Mouse (Mus musculus) monocyte, adult 5-6 weeks (primary cell): ENCODE data around the gene Ccr6. TPM values are rescaled to one million over a fixed set of nuclear protein-coding genes. Genes with fewer than 3 reads are reported as not detected.

Experiments used
- ATAC-seq: fragments of 153-309, 156-312 bp; replicated peaks from 2 replicates; pipeline ENCODE4 v1.8.0; 2017; ENCODE audit warnings: mild to moderate bottlenecking; ENCODE audit not compliant: low TSS enrichment, insufficient number of reproducible peaks, severe bottlenecking, poor library complexity, low FRiP score
- total RNA-seq: library from RNA; stranded (forward); fragments of 200-1000, 200-491, 200-594 nt; gene quantifications from 3 replicates; pipeline ENCODE4 v1.2.3, GENCODE M21; 2017

The Ccr6 gene
- total RNA-seq, 1 experiment from 2014 or later = 8.5 TPM

DNA sequence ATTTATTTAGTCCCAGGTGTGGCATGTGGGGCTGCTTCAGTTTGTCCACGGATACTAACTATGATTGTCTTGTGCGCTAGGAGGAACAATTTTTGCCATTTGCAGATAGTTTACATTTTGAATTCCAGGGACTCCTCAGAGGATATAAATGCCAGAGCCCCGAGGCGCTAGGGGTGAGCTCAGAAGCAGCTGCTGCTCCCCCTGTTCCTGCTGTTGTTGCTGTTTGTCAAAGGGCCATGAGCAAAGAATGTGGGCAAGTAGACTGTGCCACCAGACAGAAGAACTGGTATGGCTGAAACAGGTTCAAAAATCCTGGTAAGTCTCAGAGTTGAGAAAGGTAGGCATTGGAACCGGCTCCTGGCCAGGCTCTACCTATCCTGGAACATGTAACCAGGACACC is 67.8 kb downstream of the Ccr6 start:
- ATAC-seq = no peak

DNA sequence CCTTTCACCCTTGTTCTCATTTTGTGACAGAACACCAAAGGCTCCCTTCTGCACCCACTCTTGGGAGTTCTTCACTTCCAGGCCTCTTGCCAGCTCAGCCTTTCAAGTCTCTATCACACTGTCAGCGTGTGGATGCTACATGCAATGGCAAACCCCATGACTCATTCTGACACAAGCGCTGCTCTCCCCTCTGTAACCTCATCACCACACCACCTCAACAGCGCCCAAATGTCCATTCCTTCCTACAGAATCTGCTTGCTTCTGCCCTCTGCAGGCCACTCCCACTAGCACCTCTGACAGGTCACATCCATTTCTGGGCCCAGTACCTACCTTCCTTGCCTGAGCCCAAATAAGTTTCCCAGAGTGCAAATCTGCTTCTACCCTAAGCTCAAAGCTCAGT is 70.0 kb downstream of the Ccr6 start:
- ATAC-seq = no peak

Other genes with a start within 250 kb of the Ccr6 start
- gene Gm49673, start 88.3 kb upstream of the Ccr6 start, total RNA-seq = 4.2 to 5.7 TPM in 2 of 3 replicates, not detected in the other
- 48.3 to 53.4 TPM (median 53.2 TPM) in 3 replicates for gene Rnaset2a, start 87.9 kb upstream of the Ccr6 start, total RNA-seq
- gene Fgfr1op, start 70.5 kb upstream of the Ccr6 start, total RNA-seq = 22.4 to 37.0 TPM (median 25.6 TPM) in 3 replicates
- gene Mpc1, start 46.9 kb downstream of the Ccr6 start, total RNA-seq = 48.2 to 112 TPM (median 78.5 TPM) in 3 replicates
- 69.2 to 137 TPM (median 73.1 TPM) in 3 replicates for gene Sft2d1, start 75.1 kb downstream of the Ccr6 start, total RNA-seq
- gene Prr18, start 101.4 kb downstream of the Ccr6 start, total RNA-seq = 0.10 TPM in 1 of 3 replicates, not detected in the others
- gene T2, start 119.9 kb downstream of the Ccr6 start, total RNA-seq = 0.39 TPM in 1 of 3 replicates, not detected in the others
- gene T, start 198.4 kb downstream of the Ccr6 start, total RNA-seq = not detected in 3 replicates